Mouse (Mus musculus) cerebellum, adult 11-12 months (tissue): ENCODE measurements around the gene Pdcd5.
A peak's percentile ranks its signal among the peaks of the same experiment; 100 is the strongest.

Source experiments
- DNase-seq: peaks from one replicate; pipeline ENCODE4 v3.0.0; 2022

Gene Pdcd5

GRCm38 (mm10) chr7:35640072-35640471 lies 7.2 kb downstream of the Pdcd5 start:
- DNase-seq, result no peak

GRCm38 (mm10) chr7:35636874-35637273 lies 10.4 kb downstream of the Pdcd5 start:
- no peak for DNase-seq

- no peak for DNase-seq
These were observed 11.1 kb downstream of the Pdcd5 start for GRCm38 (mm10) chr7:35636229-35636628.

- no peak for DNase-seq
These were observed 18.8 kb downstream of the Pdcd5 start for GRCm38 (mm10) chr7:35628496-35628895.

GRCm38 (mm10) chr7:35627371-35627770 lies 19.9 kb downstream of the Pdcd5 start:
- peak; percentile 65 for DNase-seq

GRCm38 (mm10) chr7:35626038-35626437 lies 21.3 kb downstream of the Pdcd5 start:
- DNase-seq, result no peak

GRCm38 (mm10) chr7:35622626-35623025 lies 24.7 kb downstream of the Pdcd5 start:
- no peak for DNase-seq

- DNase-seq, result no peak
These were observed 29.8 kb downstream of the Pdcd5 start for GRCm38 (mm10) chr7:35617513-35617912.

GRCm38 (mm10) chr7:35609245-35609644 lies 38.1 kb downstream of the Pdcd5 start:
- no peak for DNase-seq

GRCm38 (mm10) chr7:35606816-35607215 lies 40.5 kb downstream of the Pdcd5 start:
- DNase-seq, result no peak

- no peak for DNase-seq
These were observed 44.6 kb downstream of the Pdcd5 start for GRCm38 (mm10) chr7:35602766-35603165.

- no peak for DNase-seq
These were observed 46.2 kb downstream of the Pdcd5 start for GRCm38 (mm10) chr7:35601106-35601505.

GRCm38 (mm10) chr7:35600031-35600430 lies 47.3 kb downstream of the Pdcd5 start:
- no peak for DNase-seq

- no peak for DNase-seq
These were observed 47.8 kb downstream of the Pdcd5 start for GRCm38 (mm10) chr7:35599492-35599891.

- DNase-seq, result no peak
These were observed 53.0 kb downstream of the Pdcd5 start for GRCm38 (mm10) chr7:35594311-35594710.
